Mouse (Mus musculus): ENCODE measurements at regions not wholly inside any gene's neighbourhood (a gene's known extent, or its start where the extent isn't known, plus 50 kb on each side); places are given as distances from the start of the nearest gene placed in this dataset.

GRCm38 (mm10) chr1:186294635-186295034 lies 177.5 kb upstream of the Lyplal1 start:
- Histone ChIP-seq H3K9me3 (replicated peaks; ENCODE audit: control insufficient read depth, low read length) (no peaks in the 10 kb centered on the region), H3K27ac (ENCODE audit: low read depth, low read length) (no peak overlapping the region)
- whole genome bisulfite sequencing: 82% methylated on average over 2 of the region's 2 CpGs

GRCm38 (mm10) chr1:186289117-186289516 lies 172.0 kb upstream of the Lyplal1 start:
- 86% methylated on average over 2 of the region's 2 CpGs for WGBS
- Histone ChIP-seq H3K4me3 (ENCODE audit: low read depth, low read length) (no peak overlapping the region), H3K9ac (ENCODE audit: low read length) (no peak overlapping the region), H3K27ac (ENCODE audit: low read depth, low read length) (no peak overlapping the region), H3K9me3 (replicated peaks; ENCODE audit: control insufficient read depth, low read length) (no peaks in the 10 kb centered on the region), H3K27me3 (replicated peaks; ENCODE audit: control insufficient read depth, insufficient read depth, low read length) (no peaks in the 10 kb centered on the region), H3K36me3 (ENCODE audit: control insufficient read depth, insufficient read depth, low read length) (no peaks in the 10 kb centered on the region), H3K4me2 (ENCODE audit: low read length) (no peak overlapping the region), H3K4me1 (ENCODE audit: control insufficient read depth, insufficient read depth, low read length) (no peaks in the 10 kb centered on the region)
- no peak for ATAC-seq
- no peak for DNase-seq (ENCODE audit: low spot score)

More at GRCm38 (mm10) chr1:186294635-186295034, 177.5 kb upstream of the Lyplal1 start:
- H3K4me3 ChIP-seq (ENCODE audit: low read depth, low read length): no peak overlapping the region
- no peaks in the 10 kb centered on the region for H3K4me1 ChIP-seq (ENCODE audit: control insufficient read depth, insufficient read depth, low read length)
- no peaks in the 10 kb centered on the region for H3K27me3 ChIP-seq (replicated peaks; ENCODE audit: control insufficient read depth, insufficient read depth, low read length)
- ATAC-seq: no peak
- H3K4me2 ChIP-seq (ENCODE audit: low read length): no peak overlapping the region
- DNase-seq (ENCODE audit: low spot score): no peak
- no peaks in the 10 kb centered on the region for H3K36me3 ChIP-seq (ENCODE audit: control insufficient read depth, insufficient read depth, low read length)
- no peak overlapping the region for H3K9ac ChIP-seq (ENCODE audit: low read length)

GRCm38 (mm10) chr1:186287831-186288230 lies 170.7 kb upstream of the Lyplal1 start:
- WGBS: 91% methylated on average over 8 of the region's 8 CpGs
- no peak overlapping the region for H3K9ac ChIP-seq (ENCODE audit: low read length)

GRCm38 (mm10) chr1:186286401-186286800 lies 169.3 kb upstream of the Lyplal1 start:
- Histone ChIP-seq H3K4me3 (ENCODE audit: low read depth, low read length) (no peak overlapping the region), H3K4me1 (ENCODE audit: control insufficient read depth, insufficient read depth, low read length) (no peaks in the 10 kb centered on the region), H3K4me2 (ENCODE audit: low read length) (no peak overlapping the region), H3K36me3 (ENCODE audit: control insufficient read depth, insufficient read depth, low read length) (no peaks in the 10 kb centered on the region), H3K27me3 (replicated peaks; ENCODE audit: control insufficient read depth, insufficient read depth, low read length) (no peaks in the 10 kb centered on the region), H3K27ac (ENCODE audit: low read depth, low read length) (no peak overlapping the region), H3K9ac (ENCODE audit: low read length) (no peak overlapping the region), H3K9me3 (replicated peaks; ENCODE audit: control insufficient read depth, low read length) (no peaks in the 10 kb centered on the region)
- DNase-seq (ENCODE audit: low spot score) (no peak), ATAC-seq (no peak)
- WGBS: 6% methylated on average over 4 of the region's 4 CpGs

More at GRCm38 (mm10) chr1:186287831-186288230, 170.7 kb upstream of the Lyplal1 start:
- H3K4me2 ChIP-seq (ENCODE audit: low read length): no peak overlapping the region
- H3K27ac ChIP-seq (ENCODE audit: low read depth, low read length): no peak overlapping the region
- no peaks in the 10 kb centered on the region for H3K4me1 ChIP-seq (ENCODE audit: control insufficient read depth, insufficient read depth, low read length)
- no peak overlapping the region for H3K4me3 ChIP-seq (ENCODE audit: low read depth, low read length)
- no peaks in the 10 kb centered on the region for H3K9me3 ChIP-seq (replicated peaks; ENCODE audit: control insufficient read depth, low read length)
- ATAC-seq: no peak
- H3K27me3 ChIP-seq (replicated peaks; ENCODE audit: control insufficient read depth, insufficient read depth, low read length): no peaks in the 10 kb centered on the region
- DNase-seq (ENCODE audit: low spot score): no peak
- no peaks in the 10 kb centered on the region for H3K36me3 ChIP-seq (ENCODE audit: control insufficient read depth, insufficient read depth, low read length)

GRCm38 (mm10) chr1:186277981-186278634 lies 161.0 kb upstream of the Lyplal1 start:
- Histone ChIP-seq H3K27ac (ENCODE audit: low read depth, low read length) (peak overlapping the region; percentile 53; the same call in 1 of the 2 replicates), H3K4me3 (ENCODE audit: low read depth, low read length) (peak overlapping the region; percentile 23), H3K9me3 (replicated peaks; ENCODE audit: control insufficient read depth, low read length) (no peaks in the 10 kb centered on the region), H3K36me3 (ENCODE audit: control insufficient read depth, insufficient read depth, low read length) (no peaks in the 10 kb centered on the region), H3K9ac (ENCODE audit: low read length) (0 out of 2 replicates have a peak overlapping the region, but pooled peaks have one; percentile 37), H3K27me3 (replicated peaks; ENCODE audit: control insufficient read depth, insufficient read depth, low read length) (no peaks in the 10 kb centered on the region), H3K4me2 (ENCODE audit: low read length) (peak overlapping the region; percentile 49), H3K4me1 (ENCODE audit: control insufficient read depth, insufficient read depth, low read length) (peaks cover 7% of the 10 kb centered on the region)
- peak; percentile 88 for DNase-seq (ENCODE audit: low spot score)
- peak; percentile 91 for ATAC-seq
- WGBS: 5% methylated on average over 11 of the region's 11 CpGs

GRCm38 (mm10) chr1:186271436-186271835 lies 154.3 kb upstream of the Lyplal1 start:
- no peak for ATAC-seq
- Histone ChIP-seq H3K9ac (ENCODE audit: low read length) (no peak overlapping the region), H3K9me3 (replicated peaks; ENCODE audit: control insufficient read depth, low read length) (no peaks in the 10 kb centered on the region), H3K4me3 (ENCODE audit: low read depth, low read length) (no peak overlapping the region), H3K4me1 (ENCODE audit: control insufficient read depth, insufficient read depth, low read length) (no peaks in the 10 kb centered on the region), H3K27me3 (replicated peaks; ENCODE audit: control insufficient read depth, insufficient read depth, low read length) (no peaks in the 10 kb centered on the region), H3K36me3 (ENCODE audit: control insufficient read depth, insufficient read depth, low read length) (no peaks in the 10 kb centered on the region), H3K27ac (ENCODE audit: low read depth, low read length) (no peak overlapping the region), H3K4me2 (ENCODE audit: low read length) (no peak overlapping the region)
- 39% methylated on average over 2 of the region's 2 CpGs for WGBS
- no peak for DNase-seq (ENCODE audit: low spot score)

GRCm38 (mm10) chr1:186267317-186267716 lies 150.2 kb upstream of the Lyplal1 start:
- H3K9ac ChIP-seq (ENCODE audit: low read length): no peak overlapping the region
- no peak overlapping the region for H3K4me3 ChIP-seq (ENCODE audit: low read depth, low read length)
- H3K4me2 ChIP-seq (ENCODE audit: low read length): no peak overlapping the region
- H3K4me1 ChIP-seq (ENCODE audit: control insufficient read depth, insufficient read depth, low read length): peaks cover 6% of the 10 kb centered on the region; the same call in 1 of the 2 replicates
- no peak overlapping the region for H3K27ac ChIP-seq (ENCODE audit: low read depth, low read length)
- DNase-seq (ENCODE audit: low spot score) (no peak), ATAC-seq (no peak)
- no peaks in the 10 kb centered on the region for H3K9me3 ChIP-seq (replicated peaks; ENCODE audit: control insufficient read depth, low read length)
- no peaks in the 10 kb centered on the region for H3K36me3 ChIP-seq (ENCODE audit: control insufficient read depth, insufficient read depth, low read length)
- H3K27me3 ChIP-seq (replicated peaks; ENCODE audit: control insufficient read depth, insufficient read depth, low read length): no peaks in the 10 kb centered on the region
- 50% methylated on average over 2 of the region's 2 CpGs for WGBS

GRCm38 (mm10) chr1:186264639-186265038 lies 147.5 kb upstream of the Lyplal1 start:
- H3K4me3 ChIP-seq (ENCODE audit: low read depth, low read length): no peak overlapping the region
- no peaks in the 10 kb centered on the region for H3K36me3 ChIP-seq (ENCODE audit: control insufficient read depth, insufficient read depth, low read length)
- H3K9ac ChIP-seq (ENCODE audit: low read length): no peak overlapping the region
- H3K27ac ChIP-seq (ENCODE audit: low read depth, low read length): no peak overlapping the region
- H3K27me3 ChIP-seq (replicated peaks; ENCODE audit: control insufficient read depth, insufficient read depth, low read length): no peaks in the 10 kb centered on the region
- 31% methylated on average over 3 of the region's 3 CpGs for WGBS
- peak; percentile 74 for DNase-seq (ENCODE audit: low spot score)
- ATAC-seq: no peak; the same call in 1 of the 2 replicates
- no peak overlapping the region for H3K4me2 ChIP-seq (ENCODE audit: low read length)
- peaks cover 9% of the 10 kb centered on the region; the same call in 1 of the 2 replicates for H3K4me1 ChIP-seq (ENCODE audit: control insufficient read depth, insufficient read depth, low read length)
- H3K9me3 ChIP-seq (replicated peaks; ENCODE audit: control insufficient read depth, low read length): no peaks in the 10 kb centered on the region

GRCm38 (mm10) chr1:186263955-186264354 lies 146.8 kb upstream of the Lyplal1 start:
- Histone ChIP-seq H3K9me3 (replicated peaks; ENCODE audit: control insufficient read depth, low read length) (no peaks in the 10 kb centered on the region), H3K27ac (ENCODE audit: low read depth, low read length) (no peak overlapping the region), H3K4me3 (ENCODE audit: low read depth, low read length) (no peak overlapping the region), H3K4me1 (ENCODE audit: control insufficient read depth, insufficient read depth, low read length) (peaks cover 9% of the 10 kb centered on the region; the same call in 1 of the 2 replicates), H3K27me3 (replicated peaks; ENCODE audit: control insufficient read depth, insufficient read depth, low read length) (no peaks in the 10 kb centered on the region), H3K4me2 (ENCODE audit: low read length) (no peak overlapping the region), H3K9ac (ENCODE audit: low read length) (no peak overlapping the region), H3K36me3 (ENCODE audit: control insufficient read depth, insufficient read depth, low read length) (no peaks in the 10 kb centered on the region)
- ATAC-seq (no peak), DNase-seq (ENCODE audit: low spot score) (no peak)
- 74% methylated on average over 7 of the region's 7 CpGs for WGBS

Data from forebrain, embryonic 14.5 days (tissue).